Mouse (Mus musculus) forebrain, embryonic 15.5 days (tissue): Measurements from ENCODE around the gene Ahnak. TPM values are rescaled to one million over a fixed set of nuclear protein-coding genes. Genes with fewer than 3 reads are reported as not detected.

Source experiments
- ATAC-seq: fragments of 200-750 bp; cut with Nextera tagmentation; replicated peaks from 2 replicates; pipeline ENCODE4 v1.8.0; 2017; ENCODE audit warnings: mild to moderate bottlenecking, moderate TSS enrichment, moderate library complexity
- H3K27ac ChIP-seq: fragments of 300-500 bp; sonication (generic); replicated peaks from 2 replicates; pipeline ENCODE4 v1.5.1; 2015; ENCODE audit warnings: mild to moderate bottlenecking, inconsistent platforms
- H3K27me3 ChIP-seq: fragments of 300-500 bp; sonication (generic); 2 replicates; pipeline ENCODE4 v1.6.1; 2015; ENCODE audit warnings: inconsistent platforms
- H3K36me3 ChIP-seq: fragments of 300-500 bp; sonication (generic); 2 replicates; pipeline ENCODE4 v1.6.1; 2015; ENCODE audit warnings: mild to moderate bottlenecking, inconsistent platforms
- H3K4me1 ChIP-seq: fragments of 300-500 bp; sonication (generic); 2 replicates; pipeline ENCODE4 v1.6.1; 2015; ENCODE audit warnings: inconsistent platforms
- H3K4me2 ChIP-seq: fragments of 300-500 bp; sonication (generic); replicated peaks from 2 replicates; pipeline ENCODE4 v1.6.1; 2015; ENCODE audit warnings: mild to moderate bottlenecking, inconsistent platforms
- H3K4me3 ChIP-seq: fragments of 300-500 bp; sonication (generic); 2 replicates; pipeline ENCODE4 v1.5.1; 2015; ENCODE audit warnings: mild to moderate bottlenecking, inconsistent platforms
- H3K9ac ChIP-seq: fragments of 300-500 bp; sonication (generic); replicated peaks from 2 replicates; pipeline ENCODE4 v1.6.1; 2015; ENCODE audit warnings: mild to moderate bottlenecking, inconsistent platforms
- H3K9me3 ChIP-seq: fragments of 300-500 bp; sonication (generic); 2 replicates; pipeline ENCODE4 v1.6.1; 2016; ENCODE audit warnings: inconsistent platforms
- WGBS: fragments of 180-500 bp; shearing (Covaris S2); methylation state at CpG from one replicate; pipeline ENCODE4 v1.1.7; 2015; ENCODE audit warnings: mixed read lengths; 5-methylcytosine and 5-hydroxymethylcytosine counted together
- polyA plus RNA-seq: library from polyadenylated mRNA; unstranded; fragments of >200 nt; fragmentation: Nextera tagmentation; extraction: Ambion mirVana; gene quantifications from 2 replicates; pipeline ENCODE4 v1.2.1, GENCODE M21; 2015

Gene Ahnak
- polyA plus RNA-seq, 1 experiment from 2014 or later = 3.7 TPM

DNA sequence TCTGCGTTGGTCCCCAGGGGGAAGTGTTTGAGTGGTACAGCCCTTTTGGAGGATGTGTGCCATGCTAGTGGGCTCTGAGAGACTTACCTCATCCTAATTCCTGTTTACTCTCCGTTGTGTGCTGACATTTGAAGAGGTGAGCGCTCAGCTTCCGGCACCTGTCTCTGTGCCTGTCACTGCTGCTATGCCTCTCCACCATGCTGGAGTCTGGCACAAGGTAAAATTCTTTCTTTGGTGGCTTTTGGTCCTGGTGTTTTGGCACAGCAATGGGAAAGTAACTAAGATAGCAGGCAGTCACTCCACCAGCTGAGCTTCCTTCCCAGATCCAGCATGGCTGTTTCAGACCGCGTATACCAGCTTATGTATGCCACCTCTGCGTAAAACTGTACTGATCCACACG lies 110.7 kb downstream of the Ahnak start:
- Histone ChIP-seq H3K9me3 (no peaks in the 10 kb centered on the region), H3K27me3 (no peaks in the 10 kb centered on the region), H3K4me3 (no peak overlapping the region), H3K4me2 (no peak overlapping the region), H3K36me3 (no peaks in the 10 kb centered on the region), H3K27ac (no peak overlapping the region), H3K4me1 (no peaks in the 10 kb centered on the region), H3K9ac (no peak overlapping the region)
- no peak for ATAC-seq
- WGBS = 87% methylated on average over 8 of the region's 8 CpGs

DNA sequence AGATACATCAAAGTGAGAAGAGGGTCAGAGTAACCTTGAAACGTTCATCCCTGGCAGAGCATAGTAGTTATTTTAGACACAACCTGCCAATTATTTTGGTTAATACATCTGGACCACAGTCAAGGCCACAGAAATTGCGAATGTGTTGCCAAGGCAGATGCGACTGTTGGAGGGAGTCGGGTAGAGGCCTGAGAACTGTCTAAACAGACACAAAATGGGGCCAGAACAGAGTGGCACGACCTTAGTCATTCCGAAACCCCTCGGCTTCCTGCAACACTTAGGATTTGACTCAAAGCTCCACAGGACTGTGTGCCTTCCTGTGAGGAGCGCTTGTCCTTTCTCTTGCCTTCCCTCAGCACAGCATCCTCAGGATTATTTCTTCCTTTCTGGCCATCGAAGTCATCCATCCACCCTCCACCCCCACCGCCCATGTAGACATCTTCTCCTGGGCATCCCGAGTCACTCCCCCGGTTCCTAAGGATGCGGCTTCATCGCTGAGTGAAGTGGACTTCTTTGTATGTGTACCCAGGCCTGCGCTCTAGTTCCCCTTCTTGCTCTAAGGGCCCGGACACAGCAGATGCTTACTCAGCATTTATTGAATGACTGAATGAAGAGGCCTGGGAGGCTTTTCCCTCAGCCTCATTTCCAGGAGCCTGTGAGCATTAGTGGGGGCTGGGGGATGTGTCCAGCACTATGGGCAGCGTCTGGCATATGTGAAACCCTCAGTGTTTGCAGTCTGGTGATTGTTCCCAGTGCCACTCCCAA lies 111.4 kb downstream of the Ahnak start:
- Histone ChIP-seq H3K4me1 (no peaks in the 10 kb centered on the region), H3K36me3 (no peaks in the 10 kb centered on the region), H3K4me3 (no peak overlapping the region), H3K4me2 (no peak overlapping the region), H3K27ac (no peak overlapping the region), H3K27me3 (no peaks in the 10 kb centered on the region), H3K9ac (no peak overlapping the region), H3K9me3 (no peaks in the 10 kb centered on the region)
- ATAC-seq = no peak
- 86% methylated on average over 17 of the region's 17 CpGs for WGBS

DNA sequence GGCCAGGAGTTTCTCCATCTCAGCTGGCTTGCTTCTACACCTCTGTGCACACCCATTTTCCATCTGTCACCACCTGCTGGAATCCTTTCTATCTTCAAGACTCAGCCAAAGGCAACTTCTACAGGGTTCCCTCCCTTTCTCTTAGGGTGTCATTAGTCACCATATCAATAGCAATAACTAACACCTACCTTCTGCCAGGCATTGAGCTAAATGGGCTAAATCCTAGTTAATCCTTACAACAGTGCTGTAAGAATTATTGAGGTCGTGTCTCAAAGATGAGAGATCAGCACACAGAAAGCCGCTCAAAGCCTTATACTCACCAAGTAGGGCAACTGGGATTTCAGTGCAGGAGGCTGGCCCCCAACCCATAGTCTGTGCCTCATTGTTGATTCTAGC lies 112.0 kb downstream of the Ahnak start:
- no peak overlapping the region for H3K27ac ChIP-seq
- no peaks in the 10 kb centered on the region for H3K36me3 ChIP-seq
- H3K4me2 ChIP-seq = no peak overlapping the region
- 76% methylated on average over 2 of the region's 2 CpGs for WGBS
- no peak overlapping the region for H3K4me3 ChIP-seq
- ATAC-seq = no peak
- H3K9me3 ChIP-seq = no peaks in the 10 kb centered on the region
- no peak overlapping the region for H3K9ac ChIP-seq
- H3K4me1 ChIP-seq = no peaks in the 10 kb centered on the region
- H3K27me3 ChIP-seq = no peaks in the 10 kb centered on the region

DNA sequence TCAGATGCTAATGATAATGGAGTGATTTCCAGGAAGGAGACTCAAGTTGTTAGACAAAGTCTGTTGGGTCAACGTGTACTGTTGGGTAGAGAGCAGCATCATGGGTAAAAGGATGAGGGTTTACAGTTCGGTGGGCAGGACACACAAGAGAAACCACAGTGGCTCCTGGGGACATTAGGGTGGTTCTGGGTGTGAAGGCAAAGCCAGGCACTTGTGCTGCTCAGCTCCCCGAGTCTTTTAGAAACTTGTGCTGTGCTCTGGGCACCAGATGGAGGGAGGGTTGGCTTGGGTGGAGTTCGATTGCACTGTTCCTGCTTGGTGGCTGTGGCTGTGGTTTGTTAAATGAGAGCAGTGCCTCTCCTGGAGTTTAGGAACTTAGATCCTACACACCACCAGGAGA lies 114.9 kb downstream of the Ahnak start:
- ATAC-seq = no peak
- Histone ChIP-seq H3K27me3 (no peaks in the 10 kb centered on the region), H3K4me1 (no peaks in the 10 kb centered on the region), H3K4me2 (no peak overlapping the region), H3K9ac (no peak overlapping the region), H3K4me3 (no peak overlapping the region), H3K9me3 (no peaks in the 10 kb centered on the region), H3K36me3 (no peaks in the 10 kb centered on the region), H3K27ac (no peak overlapping the region)
- WGBS = 80% methylated on average over 4 of the region's 4 CpGs

DNA sequence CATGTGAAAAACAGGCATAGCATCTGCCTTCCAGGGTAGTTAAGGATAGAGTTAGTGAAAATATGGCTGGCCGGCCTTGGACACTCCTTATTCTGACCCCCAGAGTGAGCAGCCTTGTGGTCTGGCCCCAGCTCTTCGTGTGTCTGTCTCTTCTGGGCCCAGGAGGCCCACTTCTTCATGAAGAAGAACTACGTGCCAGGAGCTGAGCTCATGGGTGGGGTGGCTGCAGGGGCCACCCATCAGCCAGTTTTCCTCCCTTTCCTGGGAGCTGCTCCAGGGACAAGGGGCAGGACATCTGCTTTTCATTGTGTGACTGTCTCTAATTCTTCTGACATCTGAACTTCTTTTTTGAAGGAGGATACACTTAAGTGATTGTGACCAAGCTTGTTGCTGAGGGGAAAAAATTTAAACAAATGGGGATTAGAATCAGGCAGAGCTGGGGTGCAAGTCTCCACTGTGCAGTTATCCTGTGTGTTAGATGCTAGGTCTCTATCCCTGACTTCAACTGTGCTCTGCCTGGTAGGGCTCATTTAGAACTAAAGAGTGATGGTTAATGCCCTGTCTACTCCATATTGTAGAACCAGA lies 116.1 kb downstream of the Ahnak start:
- H3K4me2 ChIP-seq = no peak overlapping the region
- H3K27ac ChIP-seq = no peak overlapping the region
- no peak overlapping the region for H3K4me3 ChIP-seq
- H3K9me3 ChIP-seq = no peaks in the 10 kb centered on the region
- ATAC-seq = no peak
- H3K27me3 ChIP-seq = no peaks in the 10 kb centered on the region
- no peaks in the 10 kb centered on the region for H3K36me3 ChIP-seq
- 68% methylated on average over 3 of the region's 3 CpGs for WGBS
- no peaks in the 10 kb centered on the region for H3K4me1 ChIP-seq
- H3K9ac ChIP-seq = no peak overlapping the region

DNA sequence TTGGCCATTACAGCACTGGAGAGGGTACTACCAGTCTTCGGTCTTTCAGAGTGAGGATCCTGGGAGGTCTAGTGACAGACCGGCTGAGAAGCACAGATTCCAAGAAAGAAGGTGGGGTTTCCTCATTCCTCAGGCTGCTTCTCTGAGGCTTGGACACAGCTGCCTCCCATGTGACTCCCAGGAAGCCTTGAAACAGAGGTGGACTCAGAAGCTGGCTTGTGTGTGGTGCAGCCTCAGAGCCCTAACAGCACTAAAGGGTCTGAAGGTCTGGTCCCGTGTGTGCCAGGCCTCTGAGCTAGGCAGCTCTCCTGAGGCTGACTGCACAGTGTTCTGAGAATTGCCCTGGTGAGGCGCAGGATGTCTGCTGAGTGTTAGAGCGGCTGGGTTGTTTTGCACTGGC lies 117.0 kb downstream of the Ahnak start:
- no peak overlapping the region for H3K27ac ChIP-seq
- no peaks in the 10 kb centered on the region for H3K4me1 ChIP-seq
- no peak overlapping the region for H3K4me2 ChIP-seq
- no peaks in the 10 kb centered on the region for H3K36me3 ChIP-seq
- 83% methylated on average over 5 of the region's 5 CpGs for WGBS
- H3K9me3 ChIP-seq = no peaks in the 10 kb centered on the region
- H3K27me3 ChIP-seq = no peaks in the 10 kb centered on the region
- no peak for ATAC-seq
- no peak overlapping the region for H3K4me3 ChIP-seq
- H3K9ac ChIP-seq = no peak overlapping the region

DNA sequence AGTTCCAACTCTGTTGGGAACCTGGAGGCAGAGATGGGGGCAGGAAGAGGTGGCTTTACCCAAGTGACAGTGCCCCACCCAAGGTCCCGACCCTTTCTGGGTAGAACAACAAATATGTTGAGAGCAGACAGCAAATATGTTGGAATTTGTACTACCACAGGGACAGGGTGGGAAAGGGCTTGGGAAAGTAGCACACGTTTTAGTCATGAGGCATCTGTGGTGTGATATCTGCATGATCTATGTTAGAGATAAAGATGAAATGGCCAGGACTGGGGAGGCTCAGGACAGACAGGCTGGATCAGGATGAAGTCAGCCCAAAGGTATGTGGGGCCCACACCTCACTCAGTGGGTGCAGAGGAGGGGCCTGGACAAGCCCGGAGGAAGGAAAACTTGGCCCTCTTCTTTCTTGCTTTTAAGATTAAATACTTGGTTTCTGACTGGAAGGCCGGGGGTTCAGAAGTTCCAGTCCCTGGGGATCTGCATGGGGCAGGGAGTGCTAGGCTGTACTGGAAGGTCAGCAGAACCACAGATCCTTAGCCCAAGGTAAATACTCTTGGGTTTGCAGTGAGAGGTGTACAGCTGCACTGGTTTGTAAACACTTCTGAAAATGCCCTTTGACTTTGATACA lies 117.8 kb downstream of the Ahnak start:
- no peaks in the 10 kb centered on the region for H3K9me3 ChIP-seq
- H3K9ac ChIP-seq = no peak overlapping the region
- no peak overlapping the region for H3K4me3 ChIP-seq
- H3K4me2 ChIP-seq = no peak overlapping the region
- H3K27ac ChIP-seq = no peak overlapping the region
- no peaks in the 10 kb centered on the region for H3K27me3 ChIP-seq
- 62% methylated on average over 4 of the region's 4 CpGs for WGBS
- ATAC-seq = no peak
- no peaks in the 10 kb centered on the region for H3K36me3 ChIP-seq
- H3K4me1 ChIP-seq = no peaks in the 10 kb centered on the region

DNA sequence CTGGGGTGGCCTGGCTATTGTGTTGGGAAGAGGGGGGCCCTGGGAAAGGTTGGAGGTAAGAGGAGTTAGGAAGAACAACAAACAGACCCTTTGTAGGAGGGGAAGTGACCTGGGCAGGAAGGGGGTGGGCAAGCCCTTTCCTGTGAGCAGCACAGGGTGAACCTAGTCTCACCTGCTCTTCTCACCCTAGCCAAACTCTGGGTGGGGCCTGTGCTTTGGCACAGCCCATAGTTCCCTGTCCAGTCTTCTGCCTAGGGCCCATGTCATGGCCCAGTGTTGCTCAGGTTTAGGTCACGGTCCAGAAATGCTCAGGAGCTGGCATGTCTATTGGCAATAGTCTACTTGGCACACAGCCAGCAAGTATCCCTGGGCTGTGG lies 118.3 kb downstream of the Ahnak start:
- Histone ChIP-seq H3K4me1 (no peaks in the 10 kb centered on the region), H3K27me3 (no peaks in the 10 kb centered on the region), H3K36me3 (peaks cover 1% of the 10 kb centered on the region; the same call in 1 of the 2 replicates), H3K4me2 (no peak overlapping the region), H3K9ac (no peak overlapping the region), H3K4me3 (no peak overlapping the region), H3K9me3 (no peaks in the 10 kb centered on the region), H3K27ac (no peak overlapping the region)
- ATAC-seq = no peak
- 56% methylated on average over 1 of the region's 1 CpGs for whole genome bisulfite sequencing

DNA sequence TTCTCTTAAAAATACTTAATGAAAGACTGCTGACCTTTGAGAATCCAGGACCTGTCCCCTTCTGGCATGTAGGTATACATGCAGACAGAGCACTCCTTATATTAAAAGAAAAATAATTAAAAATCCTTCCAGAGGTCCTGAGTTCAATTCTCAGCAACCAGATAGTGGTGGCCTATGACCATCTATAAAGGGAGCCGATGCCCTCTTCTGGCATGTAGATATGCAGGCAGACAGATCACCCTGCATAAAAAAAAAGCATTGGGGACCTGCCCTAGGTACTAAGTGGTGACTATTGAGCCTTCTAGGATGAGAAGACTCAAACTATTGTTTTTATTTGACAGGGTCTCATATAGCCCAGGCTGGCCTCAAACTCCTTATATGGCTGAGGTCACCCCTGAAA lies 119.5 kb downstream of the Ahnak start:
- no peaks in the 10 kb centered on the region for H3K27me3 ChIP-seq
- ATAC-seq = no peak
- no peak overlapping the region for H3K9ac ChIP-seq
- H3K27ac ChIP-seq = no peak overlapping the region
- 93% methylated on average over 1 of the region's 1 CpGs for WGBS
- H3K4me3 ChIP-seq = no peak overlapping the region
- no peaks in the 10 kb centered on the region for H3K9me3 ChIP-seq
- H3K4me1 ChIP-seq = no peaks in the 10 kb centered on the region
- no peak overlapping the region for H3K4me2 ChIP-seq
- H3K36me3 ChIP-seq = peaks cover 13% of the 10 kb centered on the region; the same call in 1 of the 2 replicates

DNA sequence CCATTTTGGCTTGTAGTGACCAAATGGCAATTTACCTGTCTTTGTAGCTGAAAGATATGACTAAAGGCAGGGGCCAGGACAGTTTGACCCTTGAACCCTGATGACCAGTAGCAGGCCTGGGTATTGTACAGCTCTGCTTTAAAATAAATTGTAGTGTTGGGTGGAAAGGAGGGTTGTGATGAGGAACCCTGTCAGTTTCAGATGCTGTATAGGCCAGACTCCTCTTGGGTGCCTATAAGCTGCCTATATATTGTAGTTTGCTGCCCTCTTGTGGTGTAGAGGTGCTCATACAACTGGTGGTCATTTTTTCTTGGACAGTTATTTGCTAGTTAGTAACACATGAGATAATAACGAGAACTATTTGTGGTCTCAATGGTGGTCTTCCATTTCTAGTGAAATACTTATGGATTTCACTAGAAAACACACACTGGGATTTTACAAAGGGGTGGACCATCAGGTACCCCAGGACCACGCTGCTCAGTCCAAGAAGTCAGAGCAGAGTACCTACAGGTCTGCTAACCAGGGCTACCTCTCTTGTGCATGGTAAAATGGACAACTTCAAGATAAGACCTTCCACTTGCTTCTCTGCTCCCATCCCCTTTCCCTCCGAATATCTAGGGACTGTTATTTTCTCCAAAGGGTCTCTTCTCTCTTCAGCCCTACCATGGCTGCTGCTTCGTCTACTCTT lies 121.2 kb downstream of the Ahnak start:
- Histone ChIP-seq H3K27me3 (no peaks in the 10 kb centered on the region), H3K36me3 (peaks cover 16% of the 10 kb centered on the region; the same call in 1 of the 2 replicates), H3K27ac (no peak overlapping the region), H3K4me3 (no peak overlapping the region), H3K4me2 (no peak overlapping the region), H3K9ac (no peak overlapping the region), H3K9me3 (no peaks in the 10 kb centered on the region), H3K4me1 (no peaks in the 10 kb centered on the region)
- ATAC-seq = peak; percentile 85
- 55% methylated on average over 4 of the region's 4 CpGs for WGBS

DNA sequence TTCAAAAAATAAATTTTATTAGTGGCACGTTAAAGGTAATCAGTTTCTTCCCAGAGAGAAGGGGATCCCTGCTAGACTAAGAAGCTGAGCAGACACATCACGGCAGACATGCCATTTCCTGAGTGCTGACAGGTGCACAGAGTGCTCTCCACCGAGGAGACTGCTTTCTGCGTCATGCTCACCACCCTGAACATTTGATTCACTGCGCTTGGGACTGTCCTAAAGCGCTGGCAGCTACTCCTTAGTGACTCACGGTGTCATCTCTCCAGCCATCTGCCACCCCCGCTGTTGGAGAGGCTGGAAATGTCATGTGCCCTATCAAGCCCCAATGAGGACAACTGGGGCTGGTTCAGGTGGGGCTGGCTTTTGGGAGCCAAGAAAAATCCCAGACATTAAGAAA lies 123.0 kb downstream of the Ahnak start:
- H3K27ac ChIP-seq = no peak overlapping the region
- no peak overlapping the region for H3K4me2 ChIP-seq
- no peak for ATAC-seq
- H3K4me1 ChIP-seq = no peaks in the 10 kb centered on the region
- no peaks in the 10 kb centered on the region for H3K9me3 ChIP-seq
- WGBS = 85% methylated on average over 8 of the region's 8 CpGs
- H3K36me3 ChIP-seq = peaks cover 23% of the 10 kb centered on the region; the same call in 1 of the 2 replicates
- no peak overlapping the region for H3K4me3 ChIP-seq
- no peaks in the 10 kb centered on the region for H3K27me3 ChIP-seq
- no peak overlapping the region for H3K9ac ChIP-seq

DNA sequence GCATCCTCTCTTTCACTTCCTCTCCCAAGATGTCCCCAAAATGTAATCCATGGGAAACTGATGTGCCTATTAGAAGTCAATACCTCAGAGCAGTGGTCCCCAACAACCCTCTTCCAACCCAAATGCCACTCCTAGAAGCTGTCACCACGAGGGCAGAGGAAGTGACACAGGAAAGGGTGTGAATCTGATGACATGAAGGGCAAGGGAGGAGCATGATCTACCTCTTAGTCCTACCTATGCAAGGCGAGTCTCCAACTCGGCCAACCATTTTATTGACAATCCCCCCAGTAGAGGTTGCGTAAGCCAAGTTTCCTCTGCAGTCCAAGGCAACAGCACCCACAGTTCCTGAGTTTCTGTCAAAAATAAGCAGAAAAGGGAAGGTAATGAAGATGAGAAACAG lies 127.2 kb downstream of the Ahnak start:
- peaks cover 7% of the 10 kb centered on the region; the same call in 1 of the 2 replicates for H3K4me1 ChIP-seq
- no peak overlapping the region for H3K9ac ChIP-seq
- H3K9me3 ChIP-seq = no peaks in the 10 kb centered on the region
- no peak overlapping the region for H3K4me2 ChIP-seq
- H3K36me3 ChIP-seq = peaks cover 23% of the 10 kb centered on the region; the same call in 1 of the 2 replicates
- ATAC-seq = no peak
- WGBS = 87% methylated on average over 4 of the region's 4 CpGs
- H3K27me3 ChIP-seq = no peaks in the 10 kb centered on the region
- H3K4me3 ChIP-seq = no peak overlapping the region
- no peak overlapping the region for H3K27ac ChIP-seq
